Mouse (Mus musculus) intestine, embryonic 16.5 days (tissue): ENCODE measurements around the gene Zfp654. TPM values are rescaled to one million over a fixed set of nuclear protein-coding genes. Genes with fewer than 3 reads are reported as not detected.

Source experiments
- ATAC-seq: fragments of 200-750 bp; cut with Nextera tagmentation; 2 replicates; pipeline ENCODE4 v1.8.0; 2017; ENCODE audit warnings: moderate TSS enrichment, moderate library complexity
- H3K27ac ChIP-seq: fragments of 300-500 bp; sonication (generic); 2 replicates; pipeline ENCODE4 v1.5.1; 2014; ENCODE audit warnings: mild to moderate bottlenecking, low read length
- H3K27me3 ChIP-seq: fragments of 300-500 bp; sonication (generic); replicated peaks from 2 replicates; pipeline ENCODE4 v1.6.1; 2014; ENCODE audit warnings: low read length, control low read depth, mixed read lengths; ENCODE audit not compliant: control insufficient read depth, insufficient read depth
- H3K36me3 ChIP-seq: fragments of 300-500 bp; sonication (generic); 2 replicates; pipeline ENCODE4 v1.6.1; 2014; ENCODE audit warnings: low read length, control low read depth; ENCODE audit not compliant: control insufficient read depth, insufficient read depth
- H3K4me1 ChIP-seq: fragments of 300-500 bp; sonication (generic); 2 replicates; pipeline ENCODE4 v1.6.1; 2014; ENCODE audit warnings: low read length, control low read depth, mixed read lengths; ENCODE audit not compliant: control insufficient read depth, insufficient read depth
- H3K4me2 ChIP-seq: fragments of 300-500 bp; sonication (generic); 2 replicates; pipeline ENCODE4 v1.6.1; 2014; ENCODE audit warnings: low read depth, low read length, control low read depth
- H3K4me3 ChIP-seq: fragments of 300-500 bp; sonication (generic); 2 replicates; pipeline ENCODE4 v1.5.1; 2014; ENCODE audit warnings: mild to moderate bottlenecking, low read length
- H3K9ac ChIP-seq: fragments of 300-500 bp; sonication (generic); 2 replicates; pipeline ENCODE4 v1.6.1; 2014; ENCODE audit warnings: low read depth, low read length
- H3K9me3 ChIP-seq: fragments of 300-500 bp; sonication (generic); 2 replicates; pipeline ENCODE4 v1.6.1; 2016; ENCODE audit warnings: low read length, control low read depth; ENCODE audit not compliant: control insufficient read depth
- WGBS: fragments of 180-500 bp; shearing (Covaris S2); extraction: QIAGEN DNeasy Blood & Tissue Kit; methylation state at CpG from one replicate; pipeline ENCODE4 v1.1.7; 2014; 5-methylcytosine and 5-hydroxymethylcytosine counted together
- polyA plus RNA-seq: library from polyadenylated mRNA; unstranded; fragments of >200 nt; fragmentation: Nextera tagmentation; extraction: Ambion mirVana; gene quantifications from 2 replicates; pipeline ENCODE4 v1.2.1, GENCODE M21; 2015

The Zfp654 gene
- polyA plus RNA-seq, 1 experiment from 2014 or later: 3.7 TPM

DNA sequence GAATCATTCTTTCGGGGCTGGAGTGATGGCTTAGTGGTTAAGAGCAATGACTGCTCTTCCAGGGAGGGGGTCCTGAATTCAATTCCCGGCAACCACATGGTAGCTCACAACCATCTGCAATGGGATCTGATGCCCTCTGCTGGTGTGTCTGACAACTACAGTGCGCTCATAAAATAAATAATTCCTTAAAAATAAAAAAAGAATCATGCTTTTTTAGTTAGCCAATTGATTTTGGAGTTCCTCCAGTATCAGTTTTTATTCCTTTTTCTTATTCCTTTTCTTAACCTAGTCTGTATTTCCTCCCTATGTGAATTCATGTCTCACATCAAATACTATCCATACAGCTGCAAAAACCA lies 9.1 kb downstream of the Zfp654 start:
- no peak overlapping the region for H3K9ac ChIP-seq
- H3K9me3 ChIP-seq: no peaks in the 10 kb centered on the region
- H3K4me1 ChIP-seq: no peaks in the 10 kb centered on the region
- H3K27ac ChIP-seq: no peak overlapping the region
- ATAC-seq: no peak
- no peak overlapping the region for H3K4me2 ChIP-seq
- H3K4me3 ChIP-seq: no peak overlapping the region
- no peaks in the 10 kb centered on the region for H3K36me3 ChIP-seq
- no peaks in the 10 kb centered on the region for H3K27me3 ChIP-seq
- WGBS: 96% methylated on average over 3 of the region's 3 CpGs

DNA sequence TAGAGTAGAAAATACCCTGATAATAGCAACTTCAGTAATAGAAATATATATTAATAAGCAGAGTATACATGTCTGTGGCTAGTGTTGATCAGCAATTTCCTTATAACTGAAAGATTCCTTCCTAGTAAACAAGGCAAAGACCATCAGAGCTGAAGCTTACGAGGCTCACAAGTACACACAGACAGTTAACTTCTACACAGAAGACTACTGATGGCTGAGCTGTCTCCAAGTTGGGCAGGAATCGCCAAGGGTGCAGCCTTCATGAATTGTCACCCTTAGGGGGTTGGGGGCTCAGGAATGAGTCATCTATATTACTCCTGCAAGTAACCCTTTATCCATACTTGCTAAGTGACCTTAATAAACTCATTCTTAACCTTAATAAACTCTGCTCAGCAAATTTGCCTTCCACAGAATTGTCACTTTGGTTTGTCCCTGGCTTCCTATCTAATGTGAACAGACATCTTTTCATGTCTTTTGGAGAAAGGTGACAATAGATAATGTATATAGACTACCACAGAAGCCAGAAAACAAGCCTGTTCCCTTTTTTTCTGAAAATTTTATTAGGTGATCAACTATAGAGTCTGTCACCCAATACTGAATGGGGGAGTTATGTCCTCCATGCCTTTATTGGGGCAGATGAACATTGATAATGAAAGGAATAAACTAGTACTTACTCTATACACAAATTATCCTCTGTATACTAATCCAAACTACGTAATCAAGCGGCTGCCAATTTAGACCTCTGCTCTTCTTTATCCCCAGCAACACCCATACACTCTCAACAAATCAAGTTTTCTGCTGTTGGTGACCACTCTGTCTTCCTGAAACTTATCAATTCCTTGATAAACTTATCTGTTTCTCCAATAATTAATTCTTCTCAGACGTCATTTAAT lies 9.7 kb downstream of the Zfp654 start:
- Histone ChIP-seq H3K27me3 (no peaks in the 10 kb centered on the region), H3K4me1 (no peaks in the 10 kb centered on the region), H3K4me3 (no peak overlapping the region), H3K9me3 (no peaks in the 10 kb centered on the region), H3K27ac (no peak overlapping the region), H3K4me2 (no peak overlapping the region), H3K36me3 (no peaks in the 10 kb centered on the region), H3K9ac (no peak overlapping the region)
- no peak for ATAC-seq
- WGBS: 86% methylated on average over 5 of the region's 5 CpGs

DNA sequence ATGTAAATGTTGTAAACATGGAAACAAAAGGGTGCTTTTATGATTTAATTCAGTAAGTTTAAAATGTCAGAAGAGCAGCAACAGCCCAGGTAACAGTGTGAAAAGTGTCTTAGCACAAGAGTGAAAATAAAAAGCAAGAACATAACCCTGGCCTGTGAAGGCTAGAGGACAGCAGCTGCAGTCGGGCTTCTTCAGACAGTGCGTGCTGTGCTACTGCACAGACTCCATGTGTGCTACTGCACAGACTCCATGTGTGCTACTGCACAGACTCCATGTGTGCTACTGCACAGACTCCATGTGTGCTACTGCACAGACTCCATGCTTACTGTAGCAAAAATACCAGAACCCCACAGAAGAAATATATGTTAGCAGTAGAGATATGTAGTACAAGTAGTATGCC lies 14.7 kb downstream of the Zfp654 start:
- WGBS: 86% methylated on average over 2 of the region's 2 CpGs
- ATAC-seq: no peak

DNA sequence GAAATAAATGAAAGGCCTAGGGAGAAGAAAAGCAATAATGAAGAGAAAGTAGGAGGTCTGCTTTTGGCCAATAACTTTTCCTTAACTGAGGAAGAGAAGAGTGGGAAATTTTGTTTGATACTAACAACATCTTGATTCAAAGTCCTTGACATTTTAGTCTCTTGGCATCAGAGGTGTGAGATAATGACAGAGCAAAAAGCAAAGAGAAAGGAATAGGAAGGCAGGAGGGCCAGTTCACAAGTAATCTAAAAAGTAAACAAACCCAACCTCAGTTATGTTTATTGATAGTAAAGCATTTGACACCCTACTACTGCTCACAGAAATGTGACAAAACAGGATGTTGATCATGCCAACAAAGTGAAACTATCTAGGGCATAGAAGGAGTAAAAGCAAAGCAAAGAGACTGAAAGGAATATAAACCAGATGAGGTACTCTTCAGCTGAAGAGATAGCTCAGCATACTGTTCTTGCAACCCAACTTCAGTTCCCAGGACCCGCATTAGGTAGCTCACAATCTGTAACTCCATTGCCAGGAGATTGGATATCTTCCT lies 15.4 kb downstream of the Zfp654 start:
- H3K9ac ChIP-seq: no peak overlapping the region
- no peaks in the 10 kb centered on the region for H3K36me3 ChIP-seq
- no peaks in the 10 kb centered on the region for H3K27me3 ChIP-seq
- no peak for ATAC-seq
- no peak overlapping the region for H3K4me3 ChIP-seq
- 66% methylated on average over 1 of the region's 1 CpGs for WGBS
- H3K9me3 ChIP-seq: no peaks in the 10 kb centered on the region
- H3K27ac ChIP-seq: no peak overlapping the region
- H3K4me2 ChIP-seq: no peak overlapping the region
- no peaks in the 10 kb centered on the region for H3K4me1 ChIP-seq

More for the DNA sequence above, 14.7 kb downstream of the Zfp654 start:
- Histone ChIP-seq H3K4me3 (no peak overlapping the region), H3K9ac (no peak overlapping the region), H3K36me3 (no peaks in the 10 kb centered on the region), H3K27ac (no peak overlapping the region), H3K9me3 (no peaks in the 10 kb centered on the region), H3K27me3 (no peaks in the 10 kb centered on the region), H3K4me2 (no peak overlapping the region), H3K4me1 (no peaks in the 10 kb centered on the region)

DNA sequence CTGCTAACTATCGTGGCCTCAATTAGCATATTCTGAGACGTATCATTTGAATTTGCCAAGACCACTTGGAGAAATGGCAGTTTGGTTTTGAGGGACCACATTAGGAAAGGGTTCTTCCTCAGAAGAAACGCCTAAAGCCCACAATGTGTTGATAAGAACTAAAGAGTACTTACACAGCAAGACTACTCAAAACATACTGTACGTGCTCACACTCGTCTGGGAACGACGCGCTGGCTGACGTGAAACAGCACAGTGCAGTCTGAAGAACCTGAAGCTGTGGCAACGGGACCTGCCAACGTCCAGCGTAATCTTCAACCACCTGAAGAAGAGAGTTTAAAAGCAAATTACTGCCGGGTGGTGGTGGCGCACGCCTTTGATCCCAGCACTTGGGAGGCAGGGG lies 21.2 kb downstream of the Zfp654 start:
- WGBS: 91% methylated on average over 15 of the region's 15 CpGs
- no peaks in the 10 kb centered on the region for H3K27me3 ChIP-seq

DNA sequence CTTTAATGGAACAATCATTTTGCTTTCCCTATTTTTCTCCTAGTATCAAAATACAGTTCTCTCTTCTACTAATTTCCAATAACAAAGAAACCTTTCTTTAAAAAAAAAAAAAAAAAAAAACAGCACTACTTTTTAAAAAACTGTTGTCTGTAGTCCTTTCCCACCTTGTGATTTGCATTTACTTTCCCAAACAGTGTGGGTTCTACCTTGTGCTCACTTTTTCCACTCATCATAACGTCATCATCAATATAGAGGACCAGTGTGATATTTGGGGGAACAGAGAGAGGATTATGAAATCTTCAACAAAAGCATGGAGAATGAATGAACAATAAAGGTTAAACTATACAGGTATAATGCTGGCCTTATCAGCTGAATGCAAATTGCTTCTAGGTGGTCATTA lies 27.0 kb downstream of the Zfp654 start:
- H3K9me3 ChIP-seq: no peaks in the 10 kb centered on the region
- H3K4me1 ChIP-seq: no peaks in the 10 kb centered on the region
- no peak overlapping the region for H3K4me3 ChIP-seq
- H3K36me3 ChIP-seq: no peaks in the 10 kb centered on the region
- no peak for ATAC-seq
- no peak overlapping the region for H3K4me2 ChIP-seq
- WGBS: 96% methylated on average over 1 of the region's 1 CpGs
- H3K27me3 ChIP-seq: no peaks in the 10 kb centered on the region
- no peak overlapping the region for H3K9ac ChIP-seq
- H3K27ac ChIP-seq: no peak overlapping the region

More for the DNA sequence above, 21.2 kb downstream of the Zfp654 start:
- no peak for ATAC-seq
- Histone ChIP-seq H3K9ac (no peak overlapping the region), H3K4me1 (no peaks in the 10 kb centered on the region), H3K4me2 (no peak overlapping the region), H3K27ac (no peak overlapping the region), H3K36me3 (no peaks in the 10 kb centered on the region), H3K9me3 (no peaks in the 10 kb centered on the region), H3K4me3 (no peak overlapping the region)

DNA sequence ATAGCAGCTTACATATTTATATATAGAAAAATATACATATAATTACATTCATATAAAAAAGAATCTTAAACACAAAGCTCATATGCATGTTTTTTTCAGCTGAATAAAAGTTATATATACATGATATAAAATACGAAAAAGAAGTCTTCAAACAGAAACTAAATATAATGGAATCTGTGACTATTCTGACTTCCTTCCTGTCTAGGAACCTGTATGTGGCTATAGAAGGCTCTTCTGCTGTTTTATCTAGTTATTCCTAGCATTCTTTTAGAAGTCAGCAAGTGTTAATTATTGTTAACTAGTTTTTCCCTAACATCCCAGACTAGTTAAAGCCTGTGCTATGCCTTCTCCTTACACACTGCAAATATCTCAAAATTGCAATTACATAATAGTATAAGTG lies 27.6 kb downstream of the Zfp654 start:
- WGBS: 91% methylated on average over 1 of the region's 1 CpGs
- no peaks in the 10 kb centered on the region for H3K4me1 ChIP-seq
- ATAC-seq: no peak

DNA sequence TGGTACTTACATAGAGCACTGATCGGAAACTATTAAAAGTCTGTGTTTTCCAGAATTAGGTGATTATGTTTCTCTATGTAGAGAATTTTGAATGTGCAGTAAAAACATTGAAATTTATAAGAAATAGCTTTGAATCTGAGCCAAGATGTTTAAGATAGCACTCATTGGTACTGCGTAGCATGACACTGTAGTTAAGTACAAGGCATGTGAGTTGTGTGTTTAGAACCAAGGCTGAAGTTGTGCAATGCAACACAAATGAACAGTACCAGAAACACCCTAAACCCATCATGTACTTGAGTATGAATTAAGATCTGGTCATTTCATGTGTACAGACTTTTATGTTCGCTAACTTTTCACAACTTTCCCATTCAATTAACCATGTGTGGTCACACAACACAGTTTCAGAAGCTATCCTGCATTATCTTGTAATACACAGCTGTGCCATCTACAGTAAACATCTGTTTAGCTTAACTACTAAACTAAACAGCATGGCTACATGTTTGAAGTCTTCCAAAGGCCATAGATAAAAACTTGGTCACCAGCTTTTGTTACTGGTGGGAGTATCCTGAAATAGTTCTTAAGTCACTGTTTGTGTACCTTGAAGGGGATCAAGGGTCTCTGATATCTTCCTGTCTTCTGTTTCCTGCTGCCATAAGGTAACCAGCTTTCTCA lies 34.2 kb downstream of the Zfp654 start:
- no peaks in the 10 kb centered on the region for H3K4me1 ChIP-seq
- WGBS: 95% methylated on average over 3 of the region's 3 CpGs
- no peak overlapping the region for H3K4me3 ChIP-seq
- no peak overlapping the region for H3K4me2 ChIP-seq
- no peak overlapping the region for H3K27ac ChIP-seq
- no peak overlapping the region for H3K9ac ChIP-seq
- H3K27me3 ChIP-seq: no peaks in the 10 kb centered on the region
- H3K9me3 ChIP-seq: no peaks in the 10 kb centered on the region
- ATAC-seq: no peak
- H3K36me3 ChIP-seq: no peaks in the 10 kb centered on the region; the same call in 1 of the 2 replicates

More for the DNA sequence above, 27.6 kb downstream of the Zfp654 start:
- no peak overlapping the region for H3K4me2 ChIP-seq
- H3K4me3 ChIP-seq: no peak overlapping the region
- no peak overlapping the region for H3K27ac ChIP-seq
- H3K36me3 ChIP-seq: no peaks in the 10 kb centered on the region
- no peak overlapping the region for H3K9ac ChIP-seq
- H3K9me3 ChIP-seq: no peaks in the 10 kb centered on the region
- no peaks in the 10 kb centered on the region for H3K27me3 ChIP-seq

DNA sequence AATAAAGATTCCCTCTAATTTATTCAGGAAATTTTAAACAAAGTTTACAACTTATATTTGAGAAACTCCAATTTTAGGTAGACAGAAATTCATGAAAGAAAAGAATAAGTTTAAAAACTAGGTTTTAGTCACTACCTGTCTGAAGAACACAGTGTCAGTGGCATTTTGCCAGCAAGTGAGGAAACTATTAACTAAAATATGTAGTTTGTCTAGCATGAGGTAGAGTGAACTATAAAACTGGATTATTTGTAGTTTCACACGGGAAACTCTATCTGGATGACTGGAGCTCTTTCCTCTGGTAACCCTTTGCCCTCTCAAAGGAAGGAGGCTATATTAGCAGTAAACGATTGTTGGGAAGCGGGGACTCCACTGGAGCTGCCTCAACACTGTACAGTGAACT lies 48.4 kb downstream of the Zfp654 start:
- ATAC-seq: no peak
- Histone ChIP-seq H3K9me3 (no peaks in the 10 kb centered on the region), H3K27ac (no peak overlapping the region), H3K36me3 (no peaks in the 10 kb centered on the region), H3K4me3 (no peak overlapping the region), H3K4me2 (no peak overlapping the region), H3K9ac (no peak overlapping the region), H3K27me3 (no peaks in the 10 kb centered on the region), H3K4me1 (no peaks in the 10 kb centered on the region)
- 58% methylated on average over 3 of the region's 3 CpGs for WGBS
